Mouse (Mus musculus) kidney, adult 11 months (tissue): ENCODE measurements at regions not wholly inside any gene's neighbourhood (a gene's known extent, or its start where the extent isn't known, plus 50 kb on each side); places are given as distances from the start of the nearest gene placed in this dataset.
A peak's percentile ranks its signal among the peaks of the same experiment; 100 is the strongest.

ENCODE experiments used
- DNase-seq: peaks from one replicate; pipeline ENCODE4 v3.0.0; 2022

GRCm38 (mm10) chr15:7459992-7460820, 62.0 kb upstream of the Egflam start:
- DNase-seq = peak; percentile 26

GRCm38 (mm10) chr15:7462549-7462948, 64.4 kb upstream of the Egflam start:
- no peak for DNase-seq

- DNase-seq = no peak
Measured at GRCm38 (mm10) chr15:7463444-7464350, 65.5 kb upstream of the Egflam start.

GRCm38 (mm10) chr15:7480211-7480610, 82.0 kb upstream of the Egflam start:
- DNase-seq = no peak

GRCm38 (mm10) chr15:7480792-7481210, 82.6 kb upstream of the Egflam start:
- no peak for DNase-seq

- DNase-seq = no peak
Measured at GRCm38 (mm10) chr15:7483686-7484085, 85.5 kb upstream of the Egflam start.

- no peak for DNase-seq
Measured at GRCm38 (mm10) chr15:7491091-7491490, 92.9 kb upstream of the Egflam start.

- no peak for DNase-seq
Measured at GRCm38 (mm10) chr15:7493126-7493669, 95.0 kb upstream of the Egflam start.

GRCm38 (mm10) chr15:7497852-7498251, 99.7 kb upstream of the Egflam start:
- DNase-seq = no peak

- DNase-seq = no peak
Measured at GRCm38 (mm10) chr15:7508535-7508934, 110.3 kb upstream of the Egflam start.

- DNase-seq = no peak
Measured at GRCm38 (mm10) chr15:7514743-7515273, 116.6 kb upstream of the Egflam start.

- DNase-seq = no peak
Measured at GRCm38 (mm10) chr15:7521611-7522010, 123.4 kb upstream of the Egflam start.

GRCm38 (mm10) chr15:7522902-7523786, 124.9 kb upstream of the Egflam start:
- DNase-seq = no peak

- DNase-seq = peak; percentile 5
Measured at GRCm38 (mm10) chr15:7530959-7531588, 132.9 kb upstream of the Egflam start.

- no peak for DNase-seq
Measured at GRCm38 (mm10) chr15:7537858-7538257, 139.7 kb upstream of the Egflam start.

- no peak for DNase-seq
Measured at GRCm38 (mm10) chr15:7553190-7553895, 155.1 kb upstream of the Egflam start.

- DNase-seq = no peak
Measured at GRCm38 (mm10) chr15:7554433-7554832, 156.2 kb upstream of the Egflam start.

GRCm38 (mm10) chr15:7563279-7563678, 165.1 kb upstream of the Egflam start:
- DNase-seq = no peak

GRCm38 (mm10) chr15:7563726-7564125, 165.5 kb upstream of the Egflam start:
- DNase-seq = no peak

- no peak for DNase-seq
Measured at GRCm38 (mm10) chr15:7572221-7572620, 174.0 kb upstream of the Egflam start.

- no peak for DNase-seq
Measured at GRCm38 (mm10) chr15:7574264-7574663, 176.1 kb upstream of the Egflam start.
